Mouse (Mus musculus): ENCODE measurements around the gene Mrpl52. TPM values are rescaled to one million over a fixed set of nuclear protein-coding genes. Genes with fewer than 3 reads are reported as not detected.

The Mrpl52 gene
- polyA plus RNA-seq, 1 experiment = 128 TPM

GRCm38 (mm10) chr14:54390843-54391242, 35.9 kb upstream of the Mrpl52 start:
- Histone ChIP-seq H3K4me1 (ENCODE audit: control insufficient read depth, insufficient read depth, low read length) (no peaks in the 10 kb centered on the region), H3K27ac (ENCODE audit: insufficient read depth, low read length) (no peak overlapping the region), H3K4me3 (ENCODE audit: insufficient read depth, low read length) (no peak overlapping the region)
- TF ChIP-seq CTCF (IDR thresholded peaks at IDR 0.05; ENCODE audit: extremely low read depth, insufficient read depth, low read length) (no peak), POLR2A (IDR thresholded peaks at IDR 0.05; ENCODE audit: extremely low read depth, insufficient read depth, low read length) (no peak)

GRCm38 (mm10) chr14:54393794-54394193, 32.9 kb upstream of the Mrpl52 start:
- no peak overlapping the region for H3K4me3 ChIP-seq (ENCODE audit: insufficient read depth, low read length)
- no peak for TF ChIP-seq CTCF (IDR thresholded peaks at IDR 0.05; ENCODE audit: extremely low read depth, insufficient read depth, low read length)
- no peaks in the 10 kb centered on the region for H3K4me1 ChIP-seq (ENCODE audit: control insufficient read depth, insufficient read depth, low read length)
- no peak overlapping the region for H3K27ac ChIP-seq (ENCODE audit: insufficient read depth, low read length)

GRCm38 (mm10) chr14:54394309-54394708, 32.4 kb upstream of the Mrpl52 start:
- Histone ChIP-seq H3K4me3 (ENCODE audit: insufficient read depth, low read length) (no peak overlapping the region), H3K27ac (ENCODE audit: insufficient read depth, low read length) (no peak overlapping the region), H3K4me1 (ENCODE audit: control insufficient read depth, insufficient read depth, low read length) (no peaks in the 10 kb centered on the region)
- no peak for TF ChIP-seq POLR2A (IDR thresholded peaks at IDR 0.05; ENCODE audit: extremely low read depth, insufficient read depth, low read length)
- TF ChIP-seq CTCF (IDR thresholded peaks at IDR 0.05; ENCODE audit: extremely low read depth, insufficient read depth, low read length) = no peak

- TF ChIP-seq CTCF (IDR thresholded peaks at IDR 0.05; ENCODE audit: extremely low read depth, insufficient read depth, low read length) = no peak
- TF ChIP-seq POLR2A (IDR thresholded peaks at IDR 0.05; ENCODE audit: extremely low read depth, insufficient read depth, low read length) = no peak
- no peaks in the 10 kb centered on the region for H3K4me1 ChIP-seq (ENCODE audit: control insufficient read depth, insufficient read depth, low read length)
- no peak overlapping the region for H3K4me3 ChIP-seq (ENCODE audit: insufficient read depth, low read length)
- H3K27ac ChIP-seq (ENCODE audit: insufficient read depth, low read length) = no peak overlapping the region
Observed at GRCm38 (mm10) chr14:54396685-54397084, 30.0 kb upstream of the Mrpl52 start.

- no peak overlapping the region for H3K4me3 ChIP-seq (ENCODE audit: insufficient read depth, low read length)
- H3K27ac ChIP-seq (ENCODE audit: insufficient read depth, low read length) = no peak overlapping the region
- H3K4me1 ChIP-seq (ENCODE audit: control insufficient read depth, insufficient read depth, low read length) = no peaks in the 10 kb centered on the region
- no peak for TF ChIP-seq POLR2A (IDR thresholded peaks at IDR 0.05; ENCODE audit: extremely low read depth, insufficient read depth, low read length)
- no peak for TF ChIP-seq CTCF (IDR thresholded peaks at IDR 0.05; ENCODE audit: extremely low read depth, insufficient read depth, low read length)
Observed at GRCm38 (mm10) chr14:54397872-54398527, 28.7 kb upstream of the Mrpl52 start.

- H3K4me3 ChIP-seq (ENCODE audit: insufficient read depth, low read length) = no peak overlapping the region
- H3K4me1 ChIP-seq (ENCODE audit: control insufficient read depth, insufficient read depth, low read length) = no peaks in the 10 kb centered on the region
- no peak overlapping the region for H3K27ac ChIP-seq (ENCODE audit: insufficient read depth, low read length)
- TF ChIP-seq POLR2A (IDR thresholded peaks at IDR 0.05; ENCODE audit: extremely low read depth, insufficient read depth, low read length) = no peak
- no peak for TF ChIP-seq CTCF (IDR thresholded peaks at IDR 0.05; ENCODE audit: extremely low read depth, insufficient read depth, low read length)
Observed at GRCm38 (mm10) chr14:54398528-54398916, 28.2 kb upstream of the Mrpl52 start.

GRCm38 (mm10) chr14:54398921-54399382, 27.8 kb upstream of the Mrpl52 start:
- H3K4me1 ChIP-seq (ENCODE audit: control insufficient read depth, insufficient read depth, low read length) = no peaks in the 10 kb centered on the region
- TF ChIP-seq CTCF (IDR thresholded peaks at IDR 0.05; ENCODE audit: extremely low read depth, insufficient read depth, low read length) (no peak), POLR2A (IDR thresholded peaks at IDR 0.05; ENCODE audit: extremely low read depth, insufficient read depth, low read length) (no peak)
- H3K4me3 ChIP-seq (ENCODE audit: insufficient read depth, low read length) = no peak overlapping the region
- no peak overlapping the region for H3K27ac ChIP-seq (ENCODE audit: insufficient read depth, low read length)

GRCm38 (mm10) chr14:54401723-54402122, 25.0 kb upstream of the Mrpl52 start:
- H3K4me1 ChIP-seq (ENCODE audit: control insufficient read depth, insufficient read depth, low read length) = no peaks in the 10 kb centered on the region
- TF ChIP-seq POLR2A (IDR thresholded peaks at IDR 0.05; ENCODE audit: extremely low read depth, insufficient read depth, low read length) (no peak), CTCF (IDR thresholded peaks at IDR 0.05; ENCODE audit: extremely low read depth, insufficient read depth, low read length) (no peak)
- no peak overlapping the region for H3K4me3 ChIP-seq (ENCODE audit: insufficient read depth, low read length)
- H3K27ac ChIP-seq (ENCODE audit: insufficient read depth, low read length) = no peak overlapping the region

- Histone ChIP-seq H3K4me1 (ENCODE audit: control insufficient read depth, insufficient read depth, low read length) (no peaks in the 10 kb centered on the region), H3K4me3 (ENCODE audit: insufficient read depth, low read length) (no peak overlapping the region), H3K27ac (ENCODE audit: insufficient read depth, low read length) (no peak overlapping the region)
- no peak for TF ChIP-seq CTCF (IDR thresholded peaks at IDR 0.05; ENCODE audit: extremely low read depth, insufficient read depth, low read length)
- no peak for TF ChIP-seq POLR2A (IDR thresholded peaks at IDR 0.05; ENCODE audit: extremely low read depth, insufficient read depth, low read length)
Observed at GRCm38 (mm10) chr14:54408336-54409056, 18.2 kb upstream of the Mrpl52 start.

- Histone ChIP-seq H3K27ac (ENCODE audit: insufficient read depth, low read length) (no peak overlapping the region), H3K4me1 (ENCODE audit: control insufficient read depth, insufficient read depth, low read length) (no peaks in the 10 kb centered on the region), H3K4me3 (ENCODE audit: insufficient read depth, low read length) (no peak overlapping the region)
- TF ChIP-seq CTCF (IDR thresholded peaks at IDR 0.05; ENCODE audit: extremely low read depth, insufficient read depth, low read length) (no peak), POLR2A (IDR thresholded peaks at IDR 0.05; ENCODE audit: extremely low read depth, insufficient read depth, low read length) (no peak)
Observed at GRCm38 (mm10) chr14:54409057-54409645, 17.6 kb upstream of the Mrpl52 start.

Data from cortical plate, adult 2 months (tissue).